Mouse (Mus musculus) frontal cortex, postnatal 25 days (tissue): ENCODE measurements around the gene Trim34a.
A peak's percentile ranks its signal among the peaks of the same experiment; 100 is the strongest.
"Not testable (repeated sequence)": the region's sequence is repeated elsewhere in the genome, so short reads cannot be mapped to it uniquely, and the experiment has no call there.

ENCODE experiments used
- DNase-seq, 2 experiments: peaks; one replicate each; pipeline ENCODE4 v3.0.0; 2022; ENCODE audit warnings: low spot score in 2 of 2

Gene Trim34a

GRCm38 (mm10) chr7:104244287-104245181 lies at the start of gene Trim34a:
Trim34a (plus strand) TSS chr7:104244457.
- DNase-seq: peak in 1 of 2 experiments; percentile 5

GRCm38 (mm10) chr7:104195885-104196284 lies 48.4 kb upstream of the Trim34a start, which contains the start of gene Olfr649:
Olfr649 (minus strand) TSS chr7:104195985.
- no peak for DNase-seq

DNA sequence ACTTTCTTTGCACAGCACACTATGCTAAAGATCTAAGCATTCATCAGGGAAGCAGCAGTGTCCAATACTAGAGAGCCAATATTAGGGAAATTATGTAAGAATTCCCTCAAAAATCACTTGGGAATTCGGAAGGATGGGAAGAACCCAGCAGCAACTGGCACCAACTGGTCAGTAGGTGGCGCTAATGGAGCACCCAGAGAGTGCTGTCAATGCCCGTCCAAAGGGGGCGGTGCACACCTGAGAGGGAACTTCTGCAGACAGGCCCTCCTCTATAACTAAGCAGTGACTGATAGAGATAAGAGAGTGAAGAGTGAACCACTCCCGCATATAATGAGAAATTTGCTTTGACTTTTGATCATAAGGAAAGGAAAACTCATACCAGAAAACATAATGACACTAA lies 44.4 kb upstream of the Trim34a start:
- peak; percentile 14 to 22 for DNase-seq

DNA sequence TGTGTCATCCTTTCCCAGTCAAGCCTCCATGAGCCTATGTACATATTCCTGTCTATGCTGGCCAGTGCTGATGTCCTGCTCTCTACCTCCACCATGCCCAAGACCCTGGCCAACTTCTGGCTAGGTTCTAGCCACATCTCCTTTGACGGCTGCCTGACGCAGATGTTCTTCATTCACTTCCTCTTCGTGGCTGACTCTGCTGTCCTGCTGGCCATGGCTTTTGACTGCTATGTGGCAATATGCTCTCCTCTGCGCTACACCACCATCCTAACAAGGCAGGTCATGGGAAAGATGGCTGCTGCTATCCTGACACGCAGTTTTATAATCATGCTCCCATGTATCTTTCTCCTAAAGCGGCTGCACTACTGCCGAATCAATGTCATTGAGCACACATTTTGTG lies 38.1 kb upstream of the Trim34a start:
- no peak for DNase-seq

DNA sequence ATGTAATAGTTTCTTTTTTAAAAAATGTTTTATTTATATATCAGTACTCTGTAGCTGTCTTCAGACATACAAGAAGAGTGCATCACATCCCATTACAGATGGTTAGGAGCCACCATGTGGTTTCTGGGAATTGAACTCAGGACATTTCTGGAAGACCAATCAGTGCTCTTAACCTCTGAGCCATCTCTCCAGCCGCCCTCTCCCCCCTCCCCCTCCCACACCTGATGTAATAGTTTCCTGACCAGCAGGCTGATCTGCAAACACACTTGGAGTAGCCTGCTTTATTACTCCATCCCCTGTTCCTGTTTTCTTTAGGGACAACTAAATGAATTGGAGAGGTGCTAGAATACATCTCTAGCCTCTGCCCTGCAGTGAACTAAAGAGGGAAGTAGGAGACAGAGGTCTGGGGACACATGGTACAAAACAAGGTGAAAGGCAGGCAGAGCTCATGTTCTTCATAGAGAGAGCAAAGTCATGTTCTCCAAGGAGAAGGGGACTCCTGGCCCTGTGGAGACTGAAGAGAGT lies 28.2 kb upstream of the Trim34a start:
- no peak for DNase-seq

GRCm38 (mm10) chr7:104217881-104218280 lies 26.4 kb upstream of the Trim34a start:
- DNase-seq: no peak

- DNase-seq: no peak
These were observed 25.3 kb upstream of the Trim34a start, which contains the start of gene Trim6 for GRCm38 (mm10) chr7:104218701-104219569. Trim6 (plus strand) TSS chr7:104218793.

DNA sequence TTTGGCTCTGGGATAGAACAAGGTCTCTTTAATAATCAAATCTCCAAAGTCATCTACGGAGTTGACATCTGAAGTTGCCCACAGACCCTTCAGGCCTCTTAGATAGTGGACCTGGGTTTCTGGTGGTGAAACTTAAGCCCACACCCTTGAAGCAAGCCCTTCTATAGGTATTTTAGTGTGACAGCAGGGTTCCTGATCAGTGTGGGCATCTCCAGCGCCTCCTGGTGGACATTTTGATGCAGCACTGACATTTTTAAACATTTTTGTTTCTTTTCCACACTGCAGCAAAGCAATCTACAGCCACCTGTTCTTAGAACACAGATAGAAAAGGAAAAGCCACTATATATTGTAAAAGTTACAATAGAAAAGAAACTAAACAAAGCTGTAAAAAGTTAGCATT lies 13.1 kb upstream of the Trim34a start:
- DNase-seq: no peak

DNA sequence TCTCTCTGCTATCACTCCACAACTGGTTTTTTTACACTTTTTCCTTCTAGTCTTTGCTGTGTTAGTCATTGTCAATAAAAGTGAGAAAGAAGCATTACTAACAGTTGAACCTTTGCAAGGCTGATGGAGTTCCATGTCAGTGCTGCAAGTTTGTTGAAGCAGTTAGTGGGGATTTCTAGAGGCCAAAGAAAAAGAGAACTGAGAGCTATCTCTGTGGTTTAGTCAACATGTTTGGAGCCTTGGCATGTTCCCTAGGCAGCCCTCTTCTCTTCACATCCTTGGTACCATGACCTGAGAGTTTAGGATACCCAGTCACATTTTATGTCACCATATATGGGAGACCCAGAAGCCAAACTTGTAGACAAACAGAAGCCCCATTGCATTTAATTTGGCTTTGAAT lies 3.4 kb upstream of the Trim34a start:
- DNase-seq: no peak

DNA sequence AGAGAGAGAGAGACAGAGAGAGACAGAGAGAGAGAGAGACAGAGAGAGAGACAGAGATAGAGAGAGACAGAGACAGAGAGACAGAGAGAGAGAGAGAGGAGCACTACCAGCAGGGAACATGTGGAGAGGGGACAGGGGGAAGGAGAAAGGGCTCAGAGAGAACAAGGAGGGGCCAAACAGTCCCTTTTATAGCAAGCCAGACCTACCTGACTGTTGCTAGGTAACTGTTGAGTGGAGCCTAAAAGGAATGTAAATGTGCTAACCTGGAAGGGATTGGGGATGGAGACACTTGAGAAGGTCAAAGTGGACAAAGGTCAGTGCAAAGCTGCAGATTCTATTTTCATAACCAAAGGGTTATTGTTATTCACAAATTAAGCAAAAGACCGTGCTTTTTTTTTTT lies 641 bp upstream of the Trim34a start:
- DNase-seq: no peak

- not testable (repeated sequence) for DNase-seq
These were observed 16.1 kb downstream of the Trim34a start for GRCm38 (mm10) chr7:104260380-104260779.

GRCm38 (mm10) chr7:104265335-104265734 lies 21.1 kb downstream of the Trim34a start:
- not testable (repeated sequence) for DNase-seq

- not testable (repeated sequence) for DNase-seq
These were observed 35.1 kb downstream of the Trim34a start for GRCm38 (mm10) chr7:104279361-104279760.

GRCm38 (mm10) chr7:104287576-104288443 lies 43.6 kb downstream of the Trim34a start, which contains the start of gene Trim5:
Trim5 (minus strand) TSS chr7:104288094.
- DNase-seq: not testable (repeated sequence)

GRCm38 (mm10) chr7:104290641-104291040 lies 46.4 kb downstream of the Trim34a start:
- DNase-seq: no peak

GRCm38 (mm10) chr7:104291638-104292400 lies 47.6 kb downstream of the Trim34a start:
- DNase-seq: no peak
